Mouse (Mus musculus) MEL (cell line): Measurements from ENCODE around the gene Ap1b1. TPM values are rescaled to one million over a fixed set of nuclear protein-coding genes. Genes with fewer than 3 reads are reported as not detected.

Source experiments
- DNase-seq: peaks from one replicate; pipeline ENCODE4 v3.0.0; 2011; ENCODE audit warnings: low read depth, low spot score
- H3K27ac ChIP-seq: 2 replicates; pipeline ENCODE4 v1.5.1; 2012; ENCODE audit warnings: low read depth, mild to moderate bottlenecking, control low read depth, low read length, moderate library complexity; ENCODE audit not compliant: control insufficient read depth
- H3K27me3 ChIP-seq, 2 experiments: fragments of 150-350 bp in 1 of 2; sonication (generic) in 1 of 2; 2 replicates each; pipeline ENCODE4 v1.6.1; 2012; ENCODE audit warnings: low read length in 2 of 2, mild to moderate bottlenecking in 2 of 2, improper control_type of control experiment in 1 of 2, moderate library complexity in 1 of 2; ENCODE audit not compliant: insufficient read depth in 2 of 2, control insufficient read depth in 1 of 2
- H3K36me3 ChIP-seq, 2 experiments: 2 replicates each; pipeline ENCODE4 v1.6.1; 2012 to 2014; ENCODE audit warnings: low read length in 2 of 2, improper control_type of control experiment in 1 of 2, inconsistent platforms in 1 of 2, mild to moderate bottlenecking in 1 of 2; ENCODE audit not compliant: insufficient read depth in 2 of 2, control insufficient read depth in 1 of 2
- H3K4me1 ChIP-seq, 2 experiments: fragments of 150-350 bp in 1 of 2; sonication (generic) in 1 of 2; 2 replicates each; pipeline ENCODE4 v1.6.1; 2012; ENCODE audit warnings: low read length in 2 of 2, improper control_type of control experiment in 1 of 2, mild to moderate bottlenecking in 1 of 2; ENCODE audit not compliant: insufficient read depth in 2 of 2, control insufficient read depth in 1 of 2
- H3K4me3 ChIP-seq, 2 experiments: fragments of 150-350 bp in 1 of 2; sonication (generic) in 1 of 2; 2 replicates each; pipeline ENCODE4 v1.5.1; 2012; ENCODE audit warnings: low read depth in 2 of 2, low read length in 2 of 2, mild to moderate bottlenecking in 2 of 2, moderate library complexity in 2 of 2, control low read depth in 1 of 2, improper control_type of control experiment in 1 of 2; ENCODE audit not compliant: control insufficient read depth in 1 of 2, insufficient read depth in 1 of 2
- H3K79me2 ChIP-seq: 2 replicates; pipeline ENCODE4 v1.6.1; 2012; ENCODE audit warnings: mild to moderate bottlenecking, low read length, moderate library complexity; ENCODE audit not compliant: control insufficient read depth, poor library complexity, insufficient read depth
- H3K9ac ChIP-seq: 2 replicates; pipeline ENCODE4 v1.6.1; 2012; ENCODE audit warnings: low read depth, mild to moderate bottlenecking, control low read depth, low read length, moderate library complexity; ENCODE audit not compliant: control insufficient read depth, poor library complexity, severe bottlenecking
- H3K9me3 ChIP-seq: fragments of 150-350 bp; sonication (generic); replicated peaks from 2 replicates; pipeline ENCODE4 v1.6.1; 2012; ENCODE audit warnings: mild to moderate bottlenecking, low read length, improper control_type of control experiment, moderate library complexity; ENCODE audit not compliant: insufficient read depth
- BHLHE40 ChIP-seq: IDR thresholded peaks from 2 replicates; pipeline ENCODE4 v1.6.1; 2012; ENCODE audit warnings: low read depth, mild to moderate bottlenecking, inconsistent platforms, low read length, improper control_type of control experiment, borderline replicate concordance
- CHD1 ChIP-seq: IDR thresholded peaks from 2 replicates; pipeline ENCODE4 v1.6.1; 2012; ENCODE audit warnings: low read depth, mild to moderate bottlenecking, inconsistent platforms, low read length, improper control_type of control experiment
- CTCF ChIP-seq, 3 experiments: IDR thresholded peaks in 2 of 3; conservative IDR thresholded peaks in 1 of 3; 2 replicates each; pipeline ENCODE4 v1.5.1; 2011 to 2012; ENCODE audit warnings: low read length in 3 of 3, low read depth in 2 of 3, mild to moderate bottlenecking in 2 of 3, improper control_type of control experiment in 1 of 3, inconsistent platforms in 1 of 3, mixed read lengths in 1 of 3, moderate library complexity in 1 of 3; ENCODE audit not compliant: control insufficient read depth in 1 of 3, insufficient read depth in 1 of 3, poor library complexity in 1 of 3, severe bottlenecking in 1 of 3
- EP300 ChIP-seq, 2 experiments: IDR thresholded peaks; 2 replicates each; pipeline ENCODE4 v1.6.1; 2011; ENCODE audit warnings: improper control_type of control experiment in 2 of 2, low read length in 2 of 2, low read depth in 1 of 2, mild to moderate bottlenecking in 1 of 2
- ETS1 ChIP-seq: IDR thresholded peaks from 2 replicates; pipeline ENCODE4 v1.6.1; 2012; ENCODE audit warnings: low read depth, mild to moderate bottlenecking, inconsistent platforms, low read length, improper control_type of control experiment, moderate library complexity
- MAX ChIP-seq: IDR thresholded peaks from 2 replicates; pipeline ENCODE4 v1.6.1; 2011; ENCODE audit warnings: low read length, improper control_type of control experiment
- MAZ ChIP-seq: IDR thresholded peaks from 2 replicates; pipeline ENCODE4 v1.6.1; 2012; ENCODE audit warnings: low read depth, mild to moderate bottlenecking, inconsistent platforms, low read length, improper control_type of control experiment
- MYC ChIP-seq: IDR thresholded peaks from 2 replicates; pipeline ENCODE4 v1.6.1; 2011; ENCODE audit warnings: low read depth, mild to moderate bottlenecking, low read length, improper control_type of control experiment, moderate library complexity
- NELFE ChIP-seq: IDR thresholded peaks from 2 replicates; pipeline ENCODE4 v1.6.1; 2011; ENCODE audit warnings: low read depth, low read length, improper control_type of control experiment
- POLR2A ChIP-seq, 2 experiments: IDR thresholded peaks; 2 replicates each; pipeline ENCODE4 v1.6.1; 2011 to 2012; ENCODE audit warnings: low read length in 2 of 2, mild to moderate bottlenecking in 2 of 2, control low read depth in 1 of 2, improper control_type of control experiment in 1 of 2, low read depth in 1 of 2, moderate library complexity in 1 of 2; ENCODE audit not compliant: control insufficient read depth in 1 of 2, insufficient read depth in 1 of 2, poor library complexity in 1 of 2
- POLR2AphosphoS2 ChIP-seq: IDR thresholded peaks from 2 replicates; pipeline ENCODE4 v1.6.1; 2011; ENCODE audit warnings: low read length, improper control_type of control experiment
- SMC3 ChIP-seq: IDR thresholded peaks from 2 replicates; pipeline ENCODE4 v1.6.1; 2011; ENCODE audit warnings: low read depth, low read length, improper control_type of control experiment
- TCF12 ChIP-seq: IDR thresholded peaks from 2 replicates; pipeline ENCODE4 v1.6.1; 2014; ENCODE audit warnings: low read depth, mild to moderate bottlenecking, inconsistent platforms, low read length, improper control_type of control experiment, moderate library complexity
- USF1 ChIP-seq: IDR thresholded peaks from 2 replicates; pipeline ENCODE4 v1.6.1; 2014; ENCODE audit warnings: low read depth, mild to moderate bottlenecking, inconsistent platforms, low read length, improper control_type of control experiment, moderate library complexity
- polyA plus RNA-seq, 2 experiments: library from polyadenylated mRNA; stranded (reverse) in 1 of 2; unstranded in 1 of 2; fragments of >175 nt in 1 of 2; fragments of >200 nt in 1 of 2; gene quantifications; 2 replicates each; pipeline versions ENCODE4 v1.2.1 to v1.2.4; 2012; ENCODE audit warnings: low replicate concordance in 2 of 2, low read depth in 1 of 2; ENCODE audit not compliant: insufficient read length in 2 of 2, insufficient read depth in 1 of 2, missing spikeins in 1 of 2
- total RNA-seq: library from RNA; depleted of rRNA; stranded (reverse); fragments of 300-350 nt; gene quantifications from 2 replicates; pipeline ENCODE4 v1.2.3, GENCODE M21; 2012

The Ap1b1 gene
- total and polyA plus RNA-seq, 3 experiments: 60.1 to 79.3 TPM; not detected in 1

GRCm38 (mm10) chr11:5059230-5059629 is 72.6 kb downstream of the Ap1b1 start:
- Histone ChIP-seq H3K9ac (no peak overlapping the region), H3K36me3 (no peaks in the 10 kb centered on the region; a peak in 1 of 4 replicates)
- no peak for DNase-seq
- no peak for TF ChIP-seq NELFE
- no peak; a peak in 1 of 4 replicates for TF ChIP-seq POLR2A (IDR thresholded peaks at IDR 0.05; ENCODE audit: control insufficient read depth in 1 of 2, insufficient read depth in 1 of 2, low read depth in 1 of 2, low read length in 2 of 2, poor library complexity in 1 of 2)
- TF ChIP-seq ETS1: no peak
- TF ChIP-seq MYC: no peak
- peak; percentile 59; the same call in 1 of the 2 replicates for TF ChIP-seq POLR2AphosphoS2
- TF ChIP-seq BHLHE40: no peak
- no peak for TF ChIP-seq MAZ
- TF ChIP-seq, all 39 proteins: peak for 1
- H3K4me1 ChIP-seq: peaks cover 0 to 7% of the 10 kb centered on the region in 2 experiments; a peak in 2 of 4 replicates
- no peak overlapping the region for H3K4me3 ChIP-seq
- peaks cover 9 to 14% of the 10 kb centered on the region in 2 experiments for H3K27me3 ChIP-seq
- H3K9me3 ChIP-seq: no peaks in the 10 kb centered on the region
- H3K79me2 ChIP-seq: peaks cover 3% of the 10 kb centered on the region; the same call in 1 of the 2 replicates
- no peak overlapping the region for H3K27ac ChIP-seq

GRCm38 (mm10) chr11:5059704-5060156 is 73.1 kb downstream of the Ap1b1 start:
- no peaks in the 10 kb centered on the region; a peak in 1 of 4 replicates for H3K36me3 ChIP-seq
- H3K4me3 ChIP-seq: no peak overlapping the region
- peaks cover 0 to 11% of the 10 kb centered on the region in 2 experiments; a peak in 2 of 4 replicates for H3K4me1 ChIP-seq
- no peak overlapping the region for H3K9ac ChIP-seq
- no peak overlapping the region for H3K27ac ChIP-seq
- peaks cover 6% of the 10 kb centered on the region for H3K79me2 ChIP-seq
- H3K27me3 ChIP-seq: peaks cover 9 to 14% of the 10 kb centered on the region in 2 experiments
- H3K9me3 ChIP-seq: no peaks in the 10 kb centered on the region
- peak; percentile 57 for DNase-seq
- TF ChIP-seq BHLHE40 (peak; percentile 30; the same call in 1 of the 2 replicates), TCF12 (no peak), SMC3 (peak; percentile 33; the same call in 1 of the 2 replicates), CHD1 (no peak), USF1 (0 out of 2 replicates have a peak, but pooled peaks have one; percentile 14), MAX (no peak), CTCF (IDR thresholded peaks at IDR 0.05 in 2 of 3, conservative IDR thresholded peaks at IDR 0.05 in 1 of 3; ENCODE audit: control insufficient read depth in 1 of 3, insufficient read depth in 1 of 3, low read depth in 2 of 3, low read length in 3 of 3, poor library complexity in 1 of 3, severe bottlenecking in 1 of 3) (peak; percentile 79 to 94 (median 85)), EP300 (IDR thresholded peaks at IDR 0.05; ENCODE audit: low read depth in 1 of 2, low read length in 2 of 2) (no peak)
